Mouse (Mus musculus) brain, embryonic 14.5 days (tissue): ENCODE data around the gene Olfr467.

Experiments used
- CTCF ChIP-seq: fragments of 200-500 bp; IDR thresholded peaks from 2 replicates; pipeline ENCODE4 v1.5.1; 2012; ENCODE audit warnings: inconsistent platforms, mild to moderate bottlenecking, moderate library complexity, borderline replicate concordance; ENCODE audit not compliant: insufficient read depth, insufficient read length; ENCODE audit errors: extremely low read depth
- POLR2A ChIP-seq: fragments of 200-500 bp; IDR thresholded peaks from 2 replicates; pipeline ENCODE4 v1.6.1; 2012; ENCODE audit warnings: mild to moderate bottlenecking, inconsistent platforms, borderline replicate concordance; ENCODE audit not compliant: poor library complexity, insufficient read depth, insufficient read length, severe bottlenecking; ENCODE audit errors: extremely low read depth

- TF ChIP-seq POLR2A (no peak), CTCF (no peak)
Measured at GRCm38 (mm10) chr7:107778216-107778615, 33.8 kb upstream of the Olfr467 start.
